Comparison of ENCODE assay signal across 28 mouse cellular contexts in the genomic region with DNA sequence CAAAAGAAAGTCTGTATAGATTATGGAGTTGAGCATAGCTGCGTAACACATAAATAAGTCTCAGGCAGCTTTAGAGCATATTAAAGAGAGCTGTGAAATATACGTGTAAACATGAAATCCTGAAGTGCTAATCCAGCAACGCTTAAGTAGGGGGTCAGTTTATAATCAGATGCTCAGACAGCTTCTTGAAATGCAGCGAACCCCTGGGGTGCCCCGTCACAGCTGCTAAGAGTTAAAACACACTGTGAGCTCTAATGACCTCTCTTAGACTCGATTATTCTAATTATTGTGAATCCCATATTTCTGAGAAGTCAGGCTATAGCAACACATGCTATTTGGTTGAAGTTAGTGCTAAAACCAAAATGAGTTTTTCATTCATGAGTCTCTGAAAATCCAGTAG. TPM values are rescaled to one million over a fixed set of nuclear protein-coding genes. Genes with fewer than 3 reads are reported as not detected.
A peak's percentile ranks its signal among the peaks of the same experiment; 100 is the strongest.
DNase-seq lines count a peak whose midpoint lies in the region; ATAC-seq and TF ChIP-seq lines count a peak whose summit lies in the region.
"Had no signal": no experiment of that assay in that cellular context is flagged by ENCODE, and none has a peak within 500 bp of the region (broad histone marks: within the 10 kb centered on the region; RNA-seq: fewer than 3 reads in every experiment).

No protein-coding gene starts in this region.

- H3K4me3 ChIP-seq in embryonic facial prominence, embryonic 11.5 days (ENCODE audit: low read depth, low read length) = no peak overlapping the region
- no peak overlapping the region for H3K4me3 ChIP-seq in embryonic facial prominence, embryonic 10.5 days
- H3K4me3 ChIP-seq in midbrain, embryonic 12.5 days = no peak overlapping the region
- H3K4me3 ChIP-seq in midbrain, postnatal 0 days (ENCODE audit: low read depth, low read length) = no peak overlapping the region
- H3K4me3 ChIP-seq: embryonic facial prominence, embryonic 13.5 days; erythroblast, embryonic 14.5 days; forebrain, embryonic 13.5 days; heart, embryonic 13.5 days; hindbrain, embryonic 12.5 days; hindbrain, embryonic 15.5 days; intestine, embryonic 15.5 days had no signal

- no peaks in the 10 kb centered on the region for H3K36me3 ChIP-seq in embryonic facial prominence, embryonic 11.5 days (replicated peaks; ENCODE audit: control insufficient read depth, insufficient read depth, low read depth, low read length)
- no peaks in the 10 kb centered on the region for H3K36me3 ChIP-seq in embryonic facial prominence, embryonic 10.5 days (replicated peaks)
- no peaks in the 10 kb centered on the region for H3K36me3 ChIP-seq in midbrain, embryonic 12.5 days
- no peaks in the 10 kb centered on the region for H3K36me3 ChIP-seq in midbrain, postnatal 0 days (ENCODE audit: insufficient read depth, low read length)
- H3K36me3 ChIP-seq: embryonic facial prominence, embryonic 13.5 days; G1E; heart, embryonic 13.5 days; hindbrain, embryonic 12.5 days; hindbrain, embryonic 15.5 days; intestine, embryonic 15.5 days had no signal

- DNase-seq in embryonic facial prominence, embryonic 11.5 days (ENCODE audit: low spot score) = peak; percentile 21
- no peak for DNase-seq in embryonic facial prominence, embryonic 10.5 days (ENCODE audit: low spot score)
- no peak for DNase-seq in midbrain, postnatal 0 days (ENCODE audit: low spot score)
- peak; percentile 45 for DNase-seq in brain, embryonic 14.5 days (ENCODE audit: low read depth)
- peak; percentile 22 for DNase-seq in mesoderm, embryonic 11.5 days (ENCODE audit: low read depth, low spot score)
- no peak for DNase-seq in B cell, adult 2 months
- no peak for DNase-seq in adrenal gland, adult 18-20 months (ENCODE audit: low spot score in 2 of 2)
- DNase-seq: adrenal gland, adult 2 months; adrenal gland, postnatal 14 days; cerebellum, adult 11-12 months; cerebellum, adult 8-10 months; cerebellum, postnatal 36 days; forebrain, postnatal 0 days; gastrocnemius, postnatal 25 days; heart, adult 18-20 months; heart, postnatal 14 days; heart, postnatal 4 days had no signal

- no peak for ATAC-seq in embryonic facial prominence, embryonic 11.5 days (replicated peaks; ENCODE audit: insufficient number of reproducible peaks, low FRiP score, low TSS enrichment, low read depth)
- peak; percentile 30; the same call in 1 of the 2 replicates for ATAC-seq in midbrain, embryonic 12.5 days (ENCODE audit: low FRiP score, low read depth)
- no peak for ATAC-seq in midbrain, postnatal 0 days (ENCODE audit: low FRiP score)
- ATAC-seq: forebrain, embryonic 13.5 days; forebrain, postnatal 0 days; intestine, embryonic 15.5 days; Patski had no signal

- no peaks in the 10 kb centered on the region for H3K9me3 ChIP-seq in embryonic facial prominence, embryonic 11.5 days (replicated peaks; ENCODE audit: control insufficient read depth, low read length)
- no peaks in the 10 kb centered on the region for H3K9me3 ChIP-seq in embryonic facial prominence, embryonic 10.5 days
- H3K9me3 ChIP-seq in midbrain, embryonic 12.5 days = no peaks in the 10 kb centered on the region
- no peaks in the 10 kb centered on the region for H3K9me3 ChIP-seq in midbrain, postnatal 0 days (ENCODE audit: low read length)
- H3K9me3 ChIP-seq: embryonic facial prominence, embryonic 13.5 days; forebrain, embryonic 13.5 days; G1E; heart, embryonic 13.5 days; hindbrain, embryonic 12.5 days; hindbrain, embryonic 15.5 days; intestine, embryonic 15.5 days had no signal

- H3K4me1 ChIP-seq in embryonic facial prominence, embryonic 11.5 days (ENCODE audit: control insufficient read depth, insufficient read depth, low read length) = no peaks in the 10 kb centered on the region
- peaks cover 34% of the 10 kb centered on the region for H3K4me1 ChIP-seq in embryonic facial prominence, embryonic 10.5 days
- peaks cover 9% of the 10 kb centered on the region for H3K4me1 ChIP-seq in midbrain, embryonic 12.5 days
- no peaks in the 10 kb centered on the region for H3K4me1 ChIP-seq in midbrain, postnatal 0 days (ENCODE audit: insufficient read depth, low read length)
- H3K4me1 ChIP-seq: embryonic facial prominence, embryonic 13.5 days; hindbrain, embryonic 15.5 days; intestine, embryonic 15.5 days had no signal

- WGBS in embryonic facial prominence, embryonic 11.5 days = 35% methylated on average over 6 of the region's 6 CpGs
- whole genome bisulfite sequencing in embryonic facial prominence, embryonic 10.5 days = 47% methylated on average over 6 of the region's 6 CpGs
- WGBS in midbrain, embryonic 12.5 days = 40% methylated on average over 6 of the region's 6 CpGs
- WGBS in midbrain, postnatal 0 days = 39% methylated on average over 6 of the region's 6 CpGs

- H3K4me2 ChIP-seq in embryonic facial prominence, embryonic 11.5 days (ENCODE audit: low read depth, low read length) = no peak overlapping the region
- no peak overlapping the region for H3K4me2 ChIP-seq in midbrain, embryonic 12.5 days (replicated peaks)
- no peak overlapping the region for H3K4me2 ChIP-seq in midbrain, postnatal 0 days (ENCODE audit: low read depth, low read length, poor library complexity, severe bottlenecking)
- H3K4me2 ChIP-seq: embryonic facial prominence, embryonic 13.5 days; forebrain, embryonic 13.5 days; hindbrain, embryonic 12.5 days; hindbrain, embryonic 15.5 days; intestine, embryonic 15.5 days had no signal

- no peaks in the 10 kb centered on the region for H3K27me3 ChIP-seq in embryonic facial prominence, embryonic 11.5 days (ENCODE audit: control insufficient read depth, insufficient read depth, low read length)
- no peaks in the 10 kb centered on the region for H3K27me3 ChIP-seq in embryonic facial prominence, embryonic 10.5 days (replicated peaks; ENCODE audit: low read depth, poor library complexity, severe bottlenecking)
- no peaks in the 10 kb centered on the region for H3K27me3 ChIP-seq in midbrain, embryonic 12.5 days
- H3K27me3 ChIP-seq in midbrain, postnatal 0 days (ENCODE audit: insufficient read depth, low read length) = no peaks in the 10 kb centered on the region
- H3K27me3 ChIP-seq: CH12.LX; forebrain, embryonic 13.5 days; hindbrain, embryonic 12.5 days; hindbrain, embryonic 15.5 days; intestine, embryonic 15.5 days; Patski had no signal

- H3K27ac ChIP-seq in embryonic facial prominence, embryonic 11.5 days (replicated peaks; ENCODE audit: low read depth, low read length) = no peak overlapping the region
- no peak overlapping the region for H3K27ac ChIP-seq in embryonic facial prominence, embryonic 10.5 days (replicated peaks)
- H3K27ac ChIP-seq in midbrain, embryonic 12.5 days (replicated peaks) = no peak overlapping the region
- H3K27ac ChIP-seq in midbrain, postnatal 0 days (ENCODE audit: low read depth, low read length) = no peak overlapping the region
- H3K27ac ChIP-seq: embryonic facial prominence, embryonic 13.5 days; forebrain, embryonic 13.5 days; heart, embryonic 13.5 days; hindbrain, embryonic 12.5 days; hindbrain, embryonic 15.5 days; intestine, embryonic 15.5 days had no signal

- no peak for TF ChIP-seq CTCF in midbrain, postnatal 0 days (IDR thresholded peaks at IDR 0.05)
- no peak for TF ChIP-seq CTCF in brain, embryonic 14.5 days (IDR thresholded peaks at IDR 0.05; ENCODE audit: borderline replicate concordance, extremely low read depth, insufficient read depth, insufficient read length)

- TF ChIP-seq POLR2A in brain, embryonic 14.5 days (IDR thresholded peaks at IDR 0.05; ENCODE audit: borderline replicate concordance, extremely low read depth, insufficient read depth, insufficient read length, poor library complexity, severe bottlenecking) = no peak

- H3K9ac ChIP-seq in embryonic facial prominence, embryonic 11.5 days (replicated peaks; ENCODE audit: low read length) = no peak overlapping the region
- no peak overlapping the region for H3K9ac ChIP-seq in midbrain, embryonic 12.5 days (replicated peaks)
- H3K9ac ChIP-seq in midbrain, postnatal 0 days (replicated peaks; ENCODE audit: low read length, poor library complexity, severe bottlenecking) = no peak overlapping the region
- H3K9ac ChIP-seq: embryonic facial prominence, embryonic 13.5 days; forebrain, embryonic 13.5 days; forebrain, postnatal 0 days; heart, embryonic 13.5 days; hindbrain, embryonic 12.5 days; hindbrain, embryonic 15.5 days; intestine, embryonic 15.5 days had no signal

RNA-seq across cellular contexts. Expression of a gene that starts 45.0 kb away (rescaled TPM):
- polyA plus RNA-seq in embryonic facial prominence, embryonic 11.5 days (2014; fragmentation: Nextera tagmentation; extraction: Ambion mirVana) = 11.8 and 14.2 TPM in 2 replicates
- 10.3 and 14.1 TPM in 2 replicates for polyA plus RNA-seq in embryonic facial prominence, embryonic 10.5 days (2016; fragmentation: Nextera tagmentation; extraction: Ambion mirVana)
- polyA plus RNA-seq in midbrain, embryonic 12.5 days (2016; fragmentation: Nextera tagmentation; extraction: Ambion mirVana) = 5.8 and 8.1 TPM in 2 replicates
- total RNA-seq in midbrain, postnatal 0 days (2014; rRNA removed) = 7.9 and 9.6 TPM in 2 replicates
- polyA plus RNA-seq in midbrain, postnatal 0 days (2015; fragmentation: Nextera tagmentation; extraction: Ambion mirVana) = 2.4 and 3.3 TPM in 2 replicates
- 2.5 and 2.9 TPM in 2 replicates for polyA plus RNA-seq in brain, embryonic 14.5 days (2012; rRNA removed)
- under 1 TPM; 0.58 to 0.66 TPM for total RNA-seq in adrenal gland, adult 18-20 months (2021)
- polyA plus RNA-seq: erythroblast, embryonic 14.5 days; G1E; Patski had no signal

Comparison
In these comparisons a context has a peak if more than half of its experiments do, and no peak if none do; other contexts are left out.
1. DNase-seq: peak in embryonic facial prominence, embryonic 11.5 days (single experiment), brain, embryonic 14.5 days (single experiment) and mesoderm, embryonic 11.5 days (single experiment); none in embryonic facial prominence, embryonic 10.5 days (single experiment), midbrain, postnatal 0 days (single experiment), B cell, adult 2 months (0 of 2) and adrenal gland, adult 18-20 months (0 of 2).